Mouse (Mus musculus) myocyte (in vitro differentiated cells): ENCODE measurements around the gene Ift80.

Source experiments
- E2F4 ChIP-seq: IDR thresholded peaks from one replicate; pipeline ENCODE4 v1.6.1; 2011; ENCODE audit warnings: mild to moderate bottlenecking, control low read depth, moderate library complexity; ENCODE audit not compliant: insufficient read depth
- MAX ChIP-seq: IDR thresholded peaks from one replicate; pipeline ENCODE4 v1.6.1; 2011; ENCODE audit warnings: low read depth, mild to moderate bottlenecking, control low read depth
- MYOD1 ChIP-seq, 3 experiments: IDR thresholded peaks; one replicate each; pipeline ENCODE4 v1.6.1; 2011; ENCODE audit warnings: control low read depth in 2 of 3, low read depth in 2 of 3, mild to moderate bottlenecking in 2 of 3, moderate library complexity in 1 of 3; ENCODE audit not compliant: insufficient read length in 2 of 3, control insufficient read depth in 1 of 3
- POLR2A ChIP-seq: IDR thresholded peaks from one replicate; pipeline ENCODE4 v1.6.1; 2011; ENCODE audit warnings: low read depth, mild to moderate bottlenecking, control low read depth, moderate library complexity; ENCODE audit not compliant: insufficient read length
- POLR2AphosphoS2 ChIP-seq: IDR thresholded peaks from one replicate; pipeline ENCODE4 v1.6.1; 2011; ENCODE audit warnings: low read depth, control low read depth; ENCODE audit not compliant: insufficient read length
- TCF12 ChIP-seq: IDR thresholded peaks from one replicate; pipeline ENCODE4 v1.6.1; 2011; ENCODE audit warnings: mild to moderate bottlenecking, control low read depth; ENCODE audit not compliant: poor library complexity, insufficient read depth, severe bottlenecking
- USF1 ChIP-seq: IDR thresholded peaks from one replicate; pipeline ENCODE4 v1.6.1; 2011; ENCODE audit warnings: low read depth, mild to moderate bottlenecking, control low read depth, moderate library complexity

- TF ChIP-seq POLR2A = no peak
- no peak for TF ChIP-seq USF1
- no peak for TF ChIP-seq MAX
- TF ChIP-seq MYOD1 (IDR thresholded peaks at IDR 0.05; ENCODE audit: control insufficient read depth in 1 of 3, insufficient read length in 2 of 3, low read depth in 2 of 3) = no peak
- TF ChIP-seq TCF12 = no peak
- no peak for TF ChIP-seq E2F4
- no peak for TF ChIP-seq POLR2AphosphoS2
Observed at GRCm38 (mm10) chr3:68986550-68986949, 17.8 kb downstream of the Ift80 start.
